Mouse (Mus musculus) left cerebral cortex, adult 8-10 months (tissue): ENCODE data around the gene Dis3l. TPM values are rescaled to one million over a fixed set of nuclear protein-coding genes. Genes with fewer than 3 reads are reported as not detected.
"Not testable (repeated sequence)": the region's sequence is repeated elsewhere in the genome, so short reads cannot be mapped to it uniquely, and the experiment has no call there.

Source experiments
- DNase-seq, 2 experiments: peaks; one replicate each; pipeline ENCODE4 v3.0.0; 2022; ENCODE audit warnings: low spot score in 2 of 2
- total RNA-seq, 4 experiments: library from RNA; stranded (reverse); gene quantifications; 2 replicates each; pipeline ENCODE4 v1.2.4; 2022

Dis3l gene
- total RNA-seq, 4 experiments from 2014 or later: 28.8 to 30.4 (median 30.2) TPM

DNA sequence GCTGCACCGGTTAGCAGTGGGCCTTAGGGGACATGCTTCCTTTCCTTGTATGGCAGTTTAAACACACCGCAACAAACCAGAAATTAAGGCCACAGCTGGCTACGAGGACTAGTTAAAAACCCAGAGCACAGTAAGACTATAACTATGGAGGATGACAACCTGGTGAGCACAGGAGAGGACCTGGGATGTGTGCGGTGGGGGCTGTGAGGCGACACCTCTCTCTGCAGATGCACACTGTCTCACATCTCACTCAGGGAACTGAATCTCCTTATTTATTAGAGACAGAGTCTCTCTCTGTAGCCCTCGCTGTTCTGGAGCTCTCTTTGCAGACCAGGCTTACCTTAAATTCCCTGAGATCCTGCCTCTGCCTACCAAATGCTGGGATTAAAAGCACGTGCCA, 17.1 kb downstream of the Dis3l start:
- no peak for DNase-seq

DNA sequence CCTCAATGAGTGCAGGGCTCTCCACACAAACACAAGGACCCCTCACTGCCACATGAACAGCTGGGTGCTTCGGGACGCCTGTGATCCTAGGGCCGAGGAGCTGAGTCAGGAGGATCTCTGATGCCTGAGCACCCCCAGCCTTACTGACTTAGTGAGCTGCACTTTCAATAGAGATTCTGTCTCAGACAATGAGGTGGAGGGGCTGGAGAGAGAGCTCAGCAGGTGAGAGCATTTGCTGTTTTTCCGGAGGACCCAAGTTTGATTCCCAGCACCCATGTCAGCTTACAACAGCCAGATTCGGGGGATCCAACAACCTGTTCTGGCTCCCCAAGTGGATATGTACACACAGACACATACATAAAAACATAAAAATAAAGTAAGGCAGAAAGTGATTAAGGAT, 24.1 kb downstream of the Dis3l start:
- DNase-seq: no peak

DNA sequence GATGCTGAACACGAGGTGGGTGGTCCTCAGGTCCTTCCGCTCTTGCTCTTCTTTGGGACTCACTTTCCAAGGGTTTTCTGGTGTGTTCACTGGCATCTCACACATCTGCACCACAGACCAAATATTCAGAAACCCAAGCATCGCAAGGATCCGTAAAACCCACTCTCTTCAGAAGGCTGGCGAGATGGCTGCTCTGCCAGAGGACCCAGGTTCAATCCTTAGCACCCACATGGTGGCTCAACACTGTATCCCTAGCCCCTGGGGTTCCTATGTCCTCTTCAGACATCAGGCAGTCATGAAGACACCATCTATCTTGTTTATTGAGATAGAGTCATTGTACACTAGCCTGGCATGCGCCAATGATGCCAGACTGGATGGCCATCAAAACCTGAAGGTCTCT, 26.4 kb downstream of the Dis3l start:
- DNase-seq: no peak

DNA sequence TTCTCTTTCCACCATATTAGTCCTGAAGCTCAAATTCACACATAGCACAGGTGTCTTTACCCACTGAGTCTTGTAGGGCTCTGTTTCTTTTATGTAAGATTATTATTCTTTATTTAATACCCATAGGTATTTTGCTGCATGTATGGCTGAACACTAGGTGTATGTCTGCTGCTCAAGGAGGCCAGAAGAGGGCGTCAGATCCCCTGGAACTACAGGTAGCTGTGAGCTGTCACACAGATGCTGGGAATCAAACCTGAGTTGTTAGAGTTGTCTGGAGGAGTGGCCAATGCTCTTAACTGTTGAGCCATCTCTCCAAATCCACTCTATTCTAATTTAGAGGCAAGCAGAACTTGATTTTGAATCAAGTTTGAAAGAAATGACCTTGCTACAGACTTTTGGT, 29.0 kb downstream of the Dis3l start:
- DNase-seq: no peak

DNA sequence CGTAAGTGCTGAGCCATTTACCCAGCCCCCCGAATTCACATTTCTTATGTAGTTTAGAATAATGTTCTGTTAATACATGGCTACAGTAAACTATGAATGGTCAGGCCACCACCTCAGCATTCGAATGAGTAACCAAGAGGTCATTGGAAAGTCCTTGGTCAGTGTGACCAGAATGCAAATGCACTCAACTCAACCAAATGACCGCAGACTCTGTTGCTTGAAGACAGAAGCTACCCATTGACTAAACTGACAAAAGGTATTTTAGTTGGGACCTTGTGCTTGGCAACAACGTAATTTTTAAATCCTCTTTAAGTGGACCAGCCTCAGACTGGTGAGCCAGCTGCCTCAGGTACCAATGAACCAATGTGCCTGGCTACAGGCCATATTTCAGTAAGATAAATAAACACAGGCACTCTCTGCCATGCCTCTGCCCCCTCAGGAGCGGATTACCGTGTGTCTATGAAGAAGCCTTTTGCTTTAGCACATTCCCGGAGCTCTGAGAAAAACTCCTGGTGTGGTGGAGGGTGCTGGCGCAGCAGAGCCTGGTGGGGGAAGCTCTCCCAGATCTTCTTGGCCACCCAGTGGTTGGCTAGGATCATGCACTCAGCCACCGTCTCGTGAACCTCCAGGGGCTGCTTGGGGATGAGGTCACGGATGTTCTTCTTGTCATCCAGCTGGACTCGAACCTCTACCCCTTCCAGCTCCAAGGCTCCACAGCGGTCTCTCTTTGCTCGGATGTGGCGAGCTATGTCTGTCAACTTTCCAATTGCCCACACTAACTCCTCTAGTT, 29.9 kb downstream of the Dis3l start:
- DNase-seq: no peak

DNA sequence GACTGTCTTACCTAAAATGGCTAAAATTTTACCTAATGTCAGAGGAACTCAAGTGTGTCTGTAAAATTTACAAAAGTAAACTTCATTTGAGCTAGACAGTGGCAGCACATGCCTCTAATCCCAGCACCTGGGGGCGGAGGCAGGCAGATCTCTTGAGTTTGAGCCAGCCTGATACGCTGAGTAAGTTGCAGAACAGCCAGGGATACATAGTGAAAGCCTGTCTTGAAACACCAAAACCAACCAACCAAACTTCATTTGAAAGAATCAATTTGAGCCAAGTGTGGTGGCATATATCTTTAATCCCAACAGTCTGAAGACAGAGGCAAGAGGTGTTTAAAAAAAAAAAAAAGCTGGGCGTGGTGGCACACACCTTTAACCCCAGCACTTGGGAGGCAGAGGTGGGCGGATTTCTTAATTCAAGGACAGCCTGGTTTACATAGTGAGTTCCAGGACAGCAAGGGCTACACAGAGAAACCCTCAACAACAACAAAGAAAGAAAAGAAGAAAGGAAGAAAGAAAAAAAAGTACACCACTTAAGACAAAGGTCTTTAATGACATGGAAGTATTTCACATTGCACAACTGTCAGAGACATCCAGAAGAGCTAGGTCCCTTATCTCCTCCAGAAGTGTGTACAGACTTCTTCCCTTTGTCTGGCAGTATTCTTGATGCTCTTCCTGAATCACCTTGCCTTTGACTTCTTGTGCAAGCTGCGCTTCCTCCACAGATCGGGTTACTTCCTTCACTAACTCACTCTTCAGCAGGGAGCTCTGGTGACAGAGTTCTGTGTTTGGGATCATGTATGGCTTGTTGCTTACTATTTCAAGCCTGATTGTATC, 34.4 kb downstream of the Dis3l start:
- DNase-seq: no peak

DNA sequence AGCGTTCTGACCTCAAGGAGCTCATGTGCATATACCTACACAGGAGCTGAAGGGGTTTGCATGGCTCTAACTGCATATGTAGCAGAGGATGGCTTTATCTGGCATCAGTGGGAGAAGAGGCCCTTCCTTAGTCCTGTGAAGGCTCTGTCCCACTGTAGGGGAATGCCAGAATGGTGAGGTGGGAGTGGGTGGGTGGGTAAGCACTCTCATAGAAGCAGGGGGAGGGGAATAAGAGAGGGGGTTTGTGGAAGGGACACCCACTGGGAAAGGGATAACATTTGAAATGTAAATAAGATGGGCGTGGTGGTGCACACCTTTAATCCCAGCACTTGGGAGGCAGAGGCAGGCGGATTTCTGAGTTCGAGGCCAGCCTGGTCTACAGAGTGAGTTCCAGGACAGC, 38.0 kb downstream of the Dis3l start:
- not testable (repeated sequence) for DNase-seq

DNA sequence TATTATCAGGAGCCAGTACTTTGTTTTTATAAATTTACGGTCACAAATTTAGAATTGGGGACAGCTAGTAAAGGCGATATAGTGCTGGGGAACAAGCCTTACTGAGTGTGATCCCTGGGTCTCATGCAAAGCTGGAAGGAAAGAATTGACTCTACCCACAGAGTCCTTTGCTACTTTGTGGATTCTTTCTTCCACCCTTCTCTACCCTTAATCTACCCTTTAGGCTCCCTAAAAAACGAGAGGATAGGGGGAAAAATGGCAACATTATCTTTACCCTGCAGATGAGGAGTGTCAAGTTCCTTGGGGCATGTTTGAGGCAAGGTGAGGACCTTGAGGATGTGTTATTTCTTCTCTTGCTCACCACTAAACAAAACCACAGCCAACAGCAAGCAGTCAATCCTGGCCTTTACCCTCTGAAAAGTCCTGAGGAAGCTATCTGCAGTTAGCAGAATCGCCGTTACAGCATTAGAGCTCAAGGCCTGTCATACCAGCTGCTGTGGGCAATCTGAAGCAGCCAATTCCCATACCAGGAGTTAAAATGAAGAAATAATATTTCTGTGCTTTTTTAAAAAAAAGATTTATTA, 58.6 kb downstream of the Dis3l start:
- DNase-seq: no peak

DNA sequence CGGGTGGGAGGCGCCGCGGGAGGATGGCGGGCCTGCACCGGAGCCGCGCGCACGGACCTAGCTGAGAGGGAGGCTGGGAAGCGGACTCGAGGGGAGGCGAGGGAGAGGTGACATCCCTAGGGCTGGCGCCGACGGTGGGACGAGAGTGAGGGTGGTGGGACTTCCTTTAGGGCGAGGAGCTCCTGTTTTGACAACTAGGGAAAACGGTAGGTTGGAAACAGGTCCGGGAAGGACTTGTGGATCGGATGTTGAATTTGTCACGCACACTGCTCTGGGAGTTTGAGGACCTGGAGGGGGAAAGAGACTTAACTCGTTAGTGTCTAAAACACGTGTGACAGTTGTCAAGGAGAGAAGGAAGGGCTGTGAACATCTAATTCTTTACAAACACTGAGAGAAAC, 59.3 kb downstream of the Dis3l start:
- DNase-seq: no peak

DNA sequence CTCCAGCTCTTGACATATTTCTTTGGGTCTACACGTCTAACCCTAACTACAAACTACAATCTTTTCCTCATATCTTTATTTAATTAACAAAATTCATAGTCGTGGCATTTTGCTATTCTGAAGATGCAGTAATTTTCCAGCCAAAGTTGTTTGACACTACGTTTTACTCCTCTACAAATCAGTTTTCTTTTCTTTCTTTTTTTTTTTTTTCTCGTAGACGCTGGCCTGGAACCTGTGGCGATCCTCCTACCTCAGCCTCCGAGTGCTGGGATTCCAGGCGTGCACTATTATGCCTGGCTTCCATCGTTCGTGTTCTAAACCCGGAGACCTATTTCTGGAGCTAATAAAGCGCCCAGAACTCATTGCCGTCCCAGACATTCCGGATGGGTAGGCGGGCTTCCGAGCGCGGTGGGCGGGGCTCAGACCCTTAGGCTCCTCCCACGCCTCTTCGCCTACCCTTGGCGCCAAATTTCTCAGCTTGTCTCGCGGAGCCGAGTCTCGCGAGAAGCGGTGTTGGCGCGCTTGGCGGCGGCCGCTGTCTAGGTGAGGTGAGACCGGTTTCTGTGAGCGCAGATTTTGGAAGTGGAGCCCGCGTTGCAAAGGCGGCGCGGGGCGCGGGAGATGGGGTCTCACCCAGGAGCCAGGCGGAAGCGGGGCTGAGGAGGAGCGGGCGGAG, 59.8 kb downstream of the Dis3l start, which contains the start of gene Tipin:
Gene Tipin, plus strand, starts transcription at position 477 of the 676 bp plus-strand sequence.
- peak; percentile 77 to 87 for DNase-seq

DNA sequence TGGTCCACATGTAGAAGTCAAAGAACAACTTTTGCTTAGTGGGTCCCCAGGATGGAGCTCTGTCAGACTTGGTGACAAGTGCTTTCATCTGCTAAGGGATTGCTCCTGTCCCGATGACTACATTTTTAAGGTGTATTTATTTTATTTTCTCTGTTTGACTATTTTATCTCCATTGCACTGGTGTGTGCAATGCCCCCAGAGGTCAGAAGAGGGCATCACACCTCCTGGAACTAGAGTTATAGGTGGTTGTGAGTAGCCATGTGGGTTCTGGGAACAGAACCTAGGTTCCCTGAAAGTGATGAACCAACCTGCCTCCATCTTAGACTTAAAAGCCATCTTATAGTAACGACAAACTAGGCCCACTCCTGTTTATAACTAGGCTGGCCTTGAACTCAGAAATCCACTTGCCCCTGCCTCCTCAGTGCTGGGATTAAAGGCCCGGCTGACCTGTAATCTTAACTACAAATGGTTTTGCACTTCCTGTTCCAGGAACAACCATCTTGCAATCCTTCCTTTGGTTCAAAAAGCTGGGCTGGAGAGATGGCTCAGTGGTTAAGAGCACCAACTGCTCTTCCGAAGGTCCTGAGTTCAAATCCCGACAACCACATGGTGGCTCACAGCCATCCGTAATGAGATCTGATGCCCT, 62.3 kb downstream of the Dis3l start:
- no peak for DNase-seq

DNA sequence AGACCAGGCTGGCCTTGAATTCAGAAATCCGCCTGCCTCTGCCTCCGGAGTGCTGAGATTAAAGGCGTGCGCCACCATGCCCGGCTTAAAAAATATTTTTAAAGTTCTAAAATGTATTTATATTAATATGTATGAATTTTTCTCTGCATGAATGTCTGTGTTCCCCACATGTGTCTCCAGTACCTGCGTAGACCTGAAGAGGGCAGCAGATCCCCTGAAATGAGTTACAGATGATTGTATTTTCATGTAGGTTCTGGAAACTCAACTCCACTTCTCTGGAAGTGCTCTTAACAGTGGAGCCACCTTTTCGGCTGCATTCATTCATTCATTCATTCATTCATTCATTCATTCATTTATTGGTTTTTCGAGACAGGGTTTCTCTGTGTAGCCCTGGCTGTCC, 63.4 kb downstream of the Dis3l start:
- peak in 1 of 2 experiments; percentile 43 for DNase-seq

DNA sequence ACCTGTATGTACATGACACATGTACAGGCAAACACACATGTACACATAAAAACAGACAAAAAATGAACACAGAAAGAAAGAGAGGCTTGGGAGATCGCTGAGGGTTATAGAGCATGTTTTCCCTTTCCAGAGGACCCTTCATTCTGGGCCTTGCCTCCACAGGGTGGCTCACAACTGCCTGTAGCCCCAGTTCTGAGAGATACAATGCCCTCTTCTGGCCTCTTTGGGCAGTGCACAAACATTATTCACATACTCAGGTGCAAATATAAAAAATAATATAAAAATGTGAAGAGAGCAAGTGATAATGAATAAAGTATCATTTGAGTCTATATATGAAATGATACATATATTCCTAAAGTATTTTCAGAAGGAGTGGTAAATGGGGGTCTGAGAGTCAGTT, 66.2 kb downstream of the Dis3l start:
- no peak for DNase-seq

DNA sequence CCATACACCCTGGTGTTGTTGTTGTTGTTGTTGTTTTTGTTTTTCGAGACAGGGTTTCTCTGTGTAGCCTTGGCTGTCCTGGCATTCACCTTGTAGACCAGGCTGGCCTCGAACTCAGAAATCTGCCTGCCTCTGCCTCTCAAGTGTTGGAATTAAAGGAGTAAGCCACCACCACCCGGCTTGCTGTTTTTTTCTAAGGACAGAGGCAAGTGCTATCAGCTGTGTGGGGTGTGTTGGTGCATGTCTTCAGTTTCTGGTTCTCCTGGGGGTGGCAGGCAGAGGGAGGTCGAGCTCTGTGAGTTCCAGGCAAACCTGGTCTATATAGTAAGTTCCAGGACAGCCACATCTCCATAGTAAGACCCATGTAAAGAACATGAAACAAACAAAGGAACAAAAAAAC, 66.8 kb downstream of the Dis3l start:
- DNase-seq: no peak

DNA sequence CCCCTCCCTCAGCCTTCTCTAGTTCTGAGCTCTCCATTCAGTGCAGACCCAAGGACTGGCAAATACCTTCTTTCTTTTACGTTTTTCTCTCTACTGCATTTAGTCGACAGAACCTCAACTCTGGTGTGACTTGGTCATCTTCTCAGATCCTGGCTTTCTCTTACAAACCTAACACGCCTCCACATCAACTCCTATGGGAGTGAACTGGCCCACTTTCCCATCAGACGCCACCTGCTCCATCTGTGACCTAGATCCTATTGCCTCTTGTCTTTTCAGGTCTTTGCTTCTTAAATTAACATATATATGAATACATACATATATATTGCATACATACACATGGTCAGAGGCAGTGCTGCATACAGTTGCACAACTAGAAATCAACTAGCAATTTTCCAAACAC, 67.3 kb downstream of the Dis3l start:
- no peak for DNase-seq

DNA sequence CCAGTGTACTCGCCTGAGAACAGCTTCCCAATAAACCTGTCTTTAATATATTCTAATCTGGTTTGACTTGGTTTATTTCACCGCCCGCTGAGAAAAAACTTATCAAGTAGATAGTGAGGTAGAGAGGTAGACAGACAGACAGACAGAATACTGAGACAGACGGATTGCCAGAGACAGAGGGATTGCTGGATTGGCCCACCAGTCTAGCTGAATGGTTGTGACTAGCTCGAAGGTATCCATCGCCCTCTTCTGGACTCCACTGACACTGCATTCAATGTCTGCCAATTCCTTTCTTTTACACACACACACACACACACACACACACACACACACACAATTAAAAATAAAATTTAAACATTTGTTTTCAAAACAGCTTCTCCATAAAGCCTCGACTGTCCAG, 68.5 kb downstream of the Dis3l start:
- DNase-seq: peak in 1 of 2 experiments; percentile 24

DNA sequence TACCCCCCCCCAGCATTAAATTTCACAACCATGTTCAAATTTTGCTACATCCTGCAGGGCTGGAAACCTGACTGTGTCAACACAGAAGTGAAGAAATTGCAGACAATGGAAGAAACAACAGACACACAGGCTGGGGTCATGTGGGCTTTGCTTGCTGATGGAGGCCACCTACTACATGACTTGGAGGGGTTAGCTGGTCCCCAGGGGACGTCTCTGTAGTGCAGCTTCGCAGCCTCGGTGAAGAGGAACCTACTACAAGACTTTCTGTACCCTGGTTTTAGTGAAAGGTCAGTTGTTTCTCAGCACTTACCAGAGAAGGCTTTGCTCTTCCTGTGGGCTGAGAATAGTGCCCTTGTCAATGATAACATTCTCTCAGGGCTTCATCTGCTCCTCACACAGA, 69.8 kb downstream of the Dis3l start:
- DNase-seq: no peak

DNA sequence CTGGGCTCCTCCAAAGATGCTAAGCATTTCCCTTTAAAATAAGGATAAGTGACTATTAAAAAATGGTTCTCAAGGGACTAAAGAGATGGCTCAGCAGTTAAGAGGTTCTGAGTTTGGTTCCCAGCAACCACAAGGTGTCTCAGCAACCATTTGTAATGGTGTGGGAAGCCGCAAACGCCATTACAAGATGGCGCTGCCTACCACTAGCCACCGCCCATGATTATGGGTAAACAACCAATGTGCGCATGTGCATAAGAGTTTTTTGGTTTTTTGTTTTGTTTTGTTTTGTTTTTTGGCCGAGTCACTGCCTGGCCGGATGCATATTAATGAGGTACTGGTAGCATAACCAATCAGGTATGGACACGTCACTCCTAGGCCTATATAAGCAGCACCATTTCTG, 72.3 kb downstream of the Dis3l start:
- not testable (repeated sequence) for DNase-seq

DNA sequence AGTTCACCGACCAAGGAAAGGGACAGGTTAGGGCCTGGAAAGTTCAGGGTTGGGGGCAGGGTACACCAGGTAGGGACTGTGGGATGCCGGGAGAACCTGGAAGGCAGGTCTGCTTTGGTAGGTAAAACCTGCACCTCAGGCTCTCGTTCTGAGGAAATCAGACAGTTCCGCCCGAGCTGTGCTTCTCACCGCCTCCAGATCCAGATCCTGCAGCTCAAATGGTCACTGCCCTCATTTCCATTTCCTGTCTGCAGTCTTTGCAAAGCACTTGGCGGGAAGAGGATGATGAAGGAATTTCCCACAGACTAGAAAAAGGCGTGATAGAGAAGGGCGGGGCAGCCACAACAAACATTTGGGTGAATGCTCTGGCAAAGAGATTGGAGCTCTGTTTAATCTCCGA, 72.9 kb downstream of the Dis3l start:
- DNase-seq: no peak

DNA sequence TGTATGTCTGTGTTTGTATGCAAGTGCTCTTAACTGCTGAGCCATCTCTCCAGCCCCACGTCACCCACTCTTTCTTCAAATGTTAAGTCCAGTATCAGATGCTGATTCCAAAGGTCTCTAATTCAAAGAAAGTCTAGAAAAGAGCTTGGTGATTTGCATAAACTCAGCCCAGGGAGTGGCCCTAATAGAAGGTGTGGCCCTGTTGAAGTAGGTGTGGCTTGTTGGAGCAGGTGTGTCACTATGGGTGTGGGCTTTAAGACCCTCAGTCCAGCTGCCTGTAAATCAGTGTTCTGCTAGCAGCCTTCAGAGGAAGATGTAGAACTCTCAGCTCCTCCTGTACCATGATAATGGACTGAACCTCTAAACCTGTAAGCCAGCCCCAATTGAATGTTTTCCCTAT, 73.9 kb downstream of the Dis3l start:
- no peak for DNase-seq

DNA sequence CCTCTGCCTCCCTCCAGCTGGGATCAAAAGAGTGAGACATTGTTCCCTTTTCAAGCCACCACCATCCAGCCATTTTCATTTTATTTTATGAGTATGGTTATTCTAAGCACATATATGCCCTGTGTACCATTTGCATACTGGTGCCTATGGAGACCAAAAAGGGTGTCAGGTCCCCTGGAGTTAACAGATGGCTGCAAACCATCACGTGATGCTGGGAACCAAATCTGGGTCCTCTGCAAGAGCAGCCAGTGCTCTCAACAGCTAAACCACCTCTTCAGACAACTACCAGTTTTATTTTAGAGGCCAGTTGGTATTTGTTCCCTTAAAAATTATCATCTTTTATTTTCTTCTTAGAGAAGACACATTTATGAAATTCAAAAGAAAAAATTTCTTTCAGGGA, 76.3 kb downstream of the Dis3l start:
- DNase-seq: no peak
